Comparison of ENCODE assay signal across 13 mouse cellular contexts in the genomic region with DNA sequence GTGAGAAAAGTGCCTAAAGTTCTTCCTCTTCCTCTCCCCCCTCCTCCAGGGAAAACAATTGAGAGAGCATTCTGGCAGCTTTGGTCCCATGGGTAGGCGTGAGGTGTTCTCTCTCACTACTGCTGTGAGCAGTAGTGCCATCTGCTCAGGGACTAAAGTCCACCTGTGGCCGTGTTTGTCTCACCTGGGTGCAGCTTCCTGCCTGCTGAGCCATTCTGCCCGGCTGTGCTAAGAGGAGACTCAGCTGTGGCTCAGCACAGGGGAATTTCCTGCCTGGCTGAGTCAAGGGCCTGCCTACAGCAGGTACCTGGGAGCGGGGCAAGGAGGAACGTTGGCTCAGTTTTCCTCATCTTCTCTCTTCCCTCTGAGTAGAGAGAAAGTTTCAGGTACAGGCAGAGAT. TPM values are rescaled to one million over a fixed set of nuclear protein-coding genes. Genes with fewer than 3 reads are reported as not detected.
DNase-seq lines count a peak whose midpoint lies in the region; ATAC-seq and TF ChIP-seq lines count a peak whose summit lies in the region.
"Had no signal": no experiment of that assay in that cellular context is flagged by ENCODE, and none has a peak within 500 bp of the region (broad histone marks: within the 10 kb centered on the region; RNA-seq: fewer than 3 reads in every experiment).

No protein-coding gene starts in this region.

- ATAC-seq in liver, embryonic 12.5 days, result no peak
- ATAC-seq in intestine, embryonic 15.5 days, result peak; percentile 91
- 0 out of 2 replicates have a peak, but pooled peaks have one; percentile 26 for ATAC-seq in kidney, embryonic 15.5 days (replicated peaks; ENCODE audit: low FRiP score)
- ATAC-seq in stomach, embryonic 14.5 days (ENCODE audit: insufficient number of reproducible peaks, insufficient read depth, low FRiP score, low read depth), result peak; percentile 64; the same call in 1 of the 2 replicates
- ATAC-seq: forebrain, embryonic 16.5 days had no signal

- peak; percentile 82 for DNase-seq in liver, adult 2 months (ENCODE audit: extremely low read depth, low read depth, low spot score)
- no peak for DNase-seq in frontal cortex, postnatal 25 days (ENCODE audit: low spot score in 2 of 2)
- DNase-seq in testis, postnatal 14 days (ENCODE audit: low spot score), result no peak
- DNase-seq: cerebellum, adult 8-10 months; lung, embryonic 14.5 days had no signal

- 24% methylated on average over 5 of the region's 5 CpGs for WGBS in liver, adult 2 months
- whole genome bisulfite sequencing in liver, embryonic 12.5 days (ENCODE audit: insufficient replicate concordance), result 53% methylated on average over 5 of the region's 5 CpGs
- WGBS in intestine, embryonic 15.5 days, result 59% methylated on average over 5 of the region's 5 CpGs
- 63% methylated on average over 5 of the region's 5 CpGs for WGBS in kidney, embryonic 15.5 days
- WGBS in stomach, embryonic 14.5 days, result 53% methylated on average over 5 of the region's 5 CpGs

- no peak overlapping the region for H3K4me3 ChIP-seq in liver, adult 2 months (ENCODE audit: insufficient read depth, low read depth, low read length)
- H3K4me3 ChIP-seq in liver, embryonic 12.5 days, result no peak overlapping the region
- no peak overlapping the region for H3K4me3 ChIP-seq in intestine, embryonic 15.5 days (replicated peaks)
- H3K4me3 ChIP-seq in kidney, embryonic 15.5 days (replicated peaks), result no peak overlapping the region
- H3K4me3 ChIP-seq in stomach, embryonic 14.5 days (ENCODE audit: low read depth, low read length), result no peak overlapping the region
- H3K4me3 ChIP-seq: embryonic facial prominence, embryonic 15.5 days; heart, embryonic 12.5 days; myocyte had no signal

- H3K79me2 ChIP-seq in liver, adult 2 months (ENCODE audit: control insufficient read depth, insufficient read depth, low read length), result peaks cover 21% of the 10 kb centered on the region; the same call in 1 of the 2 replicates

- peak overlapping the region; percentile 19 for H3K27ac ChIP-seq in liver, adult 2 months (replicated peaks; ENCODE audit: insufficient read depth, low read depth, low read length)
- H3K27ac ChIP-seq in liver, embryonic 12.5 days, result no peak overlapping the region
- peak overlapping the region; percentile 57; the same call in 1 of the 2 replicates for H3K27ac ChIP-seq in intestine, embryonic 15.5 days
- peak overlapping the region; percentile 72 for H3K27ac ChIP-seq in kidney, embryonic 15.5 days
- H3K27ac ChIP-seq in stomach, embryonic 14.5 days (ENCODE audit: low read length), result no peak overlapping the region
- H3K27ac ChIP-seq: embryonic facial prominence, embryonic 15.5 days had no signal

- no peak for TF ChIP-seq CTCF in liver, adult 2 months (IDR thresholded peaks at IDR 0.05; ENCODE audit: low read depth, low read length)

- peaks cover 32% of the 10 kb centered on the region for H3K4me1 ChIP-seq in liver, adult 2 months (ENCODE audit: control insufficient read depth, insufficient read depth, low read length)
- peaks cover 38% of the 10 kb centered on the region for H3K4me1 ChIP-seq in liver, embryonic 12.5 days
- peaks cover 41% of the 10 kb centered on the region for H3K4me1 ChIP-seq in intestine, embryonic 15.5 days (replicated peaks)
- H3K4me1 ChIP-seq in kidney, embryonic 15.5 days, result peaks cover 53% of the 10 kb centered on the region
- H3K4me1 ChIP-seq in stomach, embryonic 14.5 days (ENCODE audit: control insufficient read depth, insufficient read depth, low read length), result peaks cover 14% of the 10 kb centered on the region

- H3K9ac ChIP-seq in liver, adult 2 months (ENCODE audit: low read depth, low read length), result peak overlapping the region; percentile 13; the same call in 1 of the 2 replicates
- H3K9ac ChIP-seq in liver, embryonic 12.5 days, result no peak overlapping the region
- H3K9ac ChIP-seq in intestine, embryonic 15.5 days, result no peak overlapping the region
- no peak overlapping the region for H3K9ac ChIP-seq in kidney, embryonic 15.5 days
- H3K9ac ChIP-seq in stomach, embryonic 14.5 days (replicated peaks; ENCODE audit: low read depth, low read length), result no peak overlapping the region
- H3K9ac ChIP-seq: embryonic facial prominence, embryonic 15.5 days; heart, embryonic 12.5 days; lung, embryonic 14.5 days had no signal

- no peak for TF ChIP-seq POLR2A in liver, adult 2 months (IDR thresholded peaks at IDR 0.05; ENCODE audit: extremely low read depth, insufficient read depth, low read length)

- H3K4me2 ChIP-seq in liver, embryonic 12.5 days, result no peak overlapping the region
- no peak overlapping the region for H3K4me2 ChIP-seq in intestine, embryonic 15.5 days (replicated peaks)
- H3K4me2 ChIP-seq in kidney, embryonic 15.5 days, result no peak overlapping the region
- H3K4me2 ChIP-seq in stomach, embryonic 14.5 days (replicated peaks; ENCODE audit: low read depth, low read length), result no peak overlapping the region
- H3K4me2 ChIP-seq: embryonic facial prominence, embryonic 15.5 days; heart, embryonic 12.5 days; lung, embryonic 14.5 days had no signal

- peaks cover 9% of the 10 kb centered on the region; the same call in 1 of the 2 replicates for H3K36me3 ChIP-seq in liver, adult 2 months (ENCODE audit: control insufficient read depth, insufficient read depth, low read length)
- peaks cover 18% of the 10 kb centered on the region for H3K36me3 ChIP-seq in liver, embryonic 12.5 days
- peaks cover 12% of the 10 kb centered on the region for H3K36me3 ChIP-seq in intestine, embryonic 15.5 days
- peaks cover 32% of the 10 kb centered on the region for H3K36me3 ChIP-seq in kidney, embryonic 15.5 days
- peaks cover 4% of the 10 kb centered on the region; the same call in 1 of the 2 replicates for H3K36me3 ChIP-seq in stomach, embryonic 14.5 days (ENCODE audit: control insufficient read depth, insufficient read depth, low read length)

- H3K27me3 ChIP-seq in liver, adult 2 months (ENCODE audit: control insufficient read depth, insufficient read depth, low read length), result no peaks in the 10 kb centered on the region
- H3K27me3 ChIP-seq in liver, embryonic 12.5 days (replicated peaks), result peaks cover 14% of the 10 kb centered on the region; the same call in 1 of the 2 replicates
- H3K27me3 ChIP-seq in intestine, embryonic 15.5 days (replicated peaks), result no peaks in the 10 kb centered on the region
- no peaks in the 10 kb centered on the region for H3K27me3 ChIP-seq in kidney, embryonic 15.5 days
- no peaks in the 10 kb centered on the region for H3K27me3 ChIP-seq in stomach, embryonic 14.5 days (ENCODE audit: control insufficient read depth, insufficient read depth, low read length)
- H3K27me3 ChIP-seq: embryonic facial prominence, embryonic 15.5 days; heart, embryonic 12.5 days had no signal

- H3K9me3 ChIP-seq in liver, embryonic 12.5 days (replicated peaks), result no peaks in the 10 kb centered on the region
- no peaks in the 10 kb centered on the region for H3K9me3 ChIP-seq in intestine, embryonic 15.5 days
- H3K9me3 ChIP-seq in kidney, embryonic 15.5 days (replicated peaks), result no peaks in the 10 kb centered on the region
- no peaks in the 10 kb centered on the region for H3K9me3 ChIP-seq in stomach, embryonic 14.5 days (ENCODE audit: control insufficient read depth, low read depth, low read length)
- H3K9me3 ChIP-seq: embryonic facial prominence, embryonic 15.5 days; heart, embryonic 12.5 days had no signal

RNA-seq across cellular contexts. Expression of a gene that starts 27.5 kb away (rescaled TPM):
- 16.5 and 27.0 TPM in 2 replicates for total RNA-seq in liver, adult 2 months (2014; rRNA removed)
- 12.5 and 17.1 TPM in 2 replicates for polyA plus RNA-seq in liver, adult 2 months (2012; rRNA removed)
- polyA plus RNA-seq in liver, embryonic 12.5 days (2016; fragmentation: Nextera tagmentation; extraction: Ambion mirVana), result 3.2 and 3.3 TPM in 2 replicates
- 9.5 and 11.2 TPM in 2 replicates for polyA plus RNA-seq in intestine, embryonic 15.5 days (2015; fragmentation: Nextera tagmentation; extraction: Ambion mirVana)
- 18.2 and 18.8 TPM in 2 replicates for polyA plus RNA-seq in kidney, embryonic 15.5 days (2015; fragmentation: Nextera tagmentation; extraction: Ambion mirVana)
- polyA plus RNA-seq in stomach, embryonic 14.5 days (2014; fragmentation: Nextera tagmentation; extraction: Ambion mirVana), result 13.8 TPM in 2 replicates

Comparison
In these comparisons a context has a peak if more than half of its experiments do, and no peak if none do; other contexts are left out.
1. H3K27ac ChIP-seq: peak in liver, adult 2 months (single experiment), intestine, embryonic 15.5 days (single experiment) and kidney, embryonic 15.5 days (single experiment); none in liver, embryonic 12.5 days (single experiment) and stomach, embryonic 14.5 days (single experiment).